Mouse (Mus musculus) myocyte (in vitro differentiated cells): ENCODE measurements at regions not wholly inside any gene's neighbourhood (a gene's known extent, or its start where the extent isn't known, plus 50 kb on each side); places are given as distances from the start of the nearest gene placed in this dataset.

Source experiments
- CEBPB ChIP-seq: IDR thresholded peaks from 2 replicates; pipeline ENCODE4 v1.6.1; 2011; ENCODE audit warnings: mild to moderate bottlenecking, moderate library complexity; ENCODE audit not compliant: poor library complexity, insufficient read depth, severe bottlenecking
- E2F4 ChIP-seq: IDR thresholded peaks from one replicate; pipeline ENCODE4 v1.6.1; 2011; ENCODE audit warnings: mild to moderate bottlenecking, control low read depth, moderate library complexity; ENCODE audit not compliant: insufficient read depth
- MAX ChIP-seq: IDR thresholded peaks from one replicate; pipeline ENCODE4 v1.6.1; 2011; ENCODE audit warnings: low read depth, mild to moderate bottlenecking, control low read depth
- MYOD1 ChIP-seq, 3 experiments: IDR thresholded peaks; one replicate each; pipeline ENCODE4 v1.6.1; 2011; ENCODE audit warnings: control low read depth in 2 of 3, low read depth in 2 of 3, mild to moderate bottlenecking in 2 of 3, moderate library complexity in 1 of 3; ENCODE audit not compliant: insufficient read length in 2 of 3, control insufficient read depth in 1 of 3
- MYOG ChIP-seq, 3 experiments: IDR thresholded peaks; one replicate each; pipeline ENCODE4 v1.6.1; 2011; ENCODE audit warnings: control low read depth in 2 of 3, low read depth in 2 of 3, mild to moderate bottlenecking in 2 of 3; ENCODE audit not compliant: insufficient read length in 2 of 3, control insufficient read depth in 1 of 3, insufficient read depth in 1 of 3
- POLR2A ChIP-seq: IDR thresholded peaks from one replicate; pipeline ENCODE4 v1.6.1; 2011; ENCODE audit warnings: low read depth, mild to moderate bottlenecking, control low read depth, moderate library complexity; ENCODE audit not compliant: insufficient read length
- POLR2AphosphoS2 ChIP-seq: IDR thresholded peaks from one replicate; pipeline ENCODE4 v1.6.1; 2011; ENCODE audit warnings: low read depth, control low read depth; ENCODE audit not compliant: insufficient read length
- REST ChIP-seq: IDR thresholded peaks from one replicate; pipeline ENCODE4 v1.6.1; 2011; ENCODE audit warnings: mild to moderate bottlenecking, control low read depth, moderate library complexity; ENCODE audit not compliant: insufficient read depth, insufficient read length
- TCF12 ChIP-seq: IDR thresholded peaks from one replicate; pipeline ENCODE4 v1.6.1; 2011; ENCODE audit warnings: mild to moderate bottlenecking, control low read depth; ENCODE audit not compliant: poor library complexity, insufficient read depth, severe bottlenecking
- TCF3 ChIP-seq: IDR thresholded peaks from one replicate; pipeline ENCODE4 v1.6.1; 2011; ENCODE audit warnings: low read depth, control low read depth; ENCODE audit not compliant: insufficient read length
- USF1 ChIP-seq: IDR thresholded peaks from one replicate; pipeline ENCODE4 v1.6.1; 2011; ENCODE audit warnings: low read depth, mild to moderate bottlenecking, control low read depth, moderate library complexity

GRCm38 (mm10) chr3:62715311-62715971, 110.5 kb upstream of the Gpr149 start:
- TF ChIP-seq POLR2A (no peak), MAX (no peak), TCF12 (no peak), USF1 (no peak), MYOD1 (IDR thresholded peaks at IDR 0.05; ENCODE audit: control insufficient read depth in 1 of 3, insufficient read length in 2 of 3, low read depth in 2 of 3) (no peak), CEBPB (peak; percentile 58; the same call in 1 of the 2 replicates), E2F4 (no peak), POLR2AphosphoS2 (no peak), REST (no peak), TCF3 (no peak), MYOG (IDR thresholded peaks at IDR 0.05; ENCODE audit: control insufficient read depth in 1 of 3, insufficient read depth in 1 of 3, insufficient read length in 2 of 3, low read depth in 2 of 3) (no peak)
